Mouse (Mus musculus) myocyte (in vitro differentiated cells): ENCODE data around the gene Pald1. TPM values are rescaled to one million over a fixed set of nuclear protein-coding genes. Genes with fewer than 3 reads are reported as not detected.

ENCODE experiments used
- H3K27me3 ChIP-seq: one replicate; pipeline ENCODE4 v1.6.1; 2011; ENCODE audit not compliant: control insufficient read depth, insufficient read depth, insufficient read length
- H3K36me3 ChIP-seq: one replicate; pipeline ENCODE4 v1.6.1; 2011; ENCODE audit not compliant: control insufficient read depth, insufficient read depth
- H3K4me2 ChIP-seq: one replicate; pipeline ENCODE4 v1.6.1; 2011; ENCODE audit warnings: low read depth, control low read depth
- H3K4me3 ChIP-seq: one replicate; pipeline ENCODE4 v1.5.1; 2011; ENCODE audit warnings: mild to moderate bottlenecking, control low read depth, moderate library complexity
- H3K79me2 ChIP-seq: one replicate; pipeline ENCODE4 v1.6.1; 2011; ENCODE audit not compliant: control insufficient read depth, insufficient read depth
- H3ac ChIP-seq: one replicate; pipeline ENCODE4 v1.6.1; 2011; ENCODE audit not compliant: control insufficient read depth, insufficient read length
- CEBPB ChIP-seq: IDR thresholded peaks from 2 replicates; pipeline ENCODE4 v1.6.1; 2011; ENCODE audit warnings: mild to moderate bottlenecking, moderate library complexity; ENCODE audit not compliant: poor library complexity, insufficient read depth, severe bottlenecking
- E2F4 ChIP-seq: IDR thresholded peaks from one replicate; pipeline ENCODE4 v1.6.1; 2011; ENCODE audit warnings: mild to moderate bottlenecking, control low read depth, moderate library complexity; ENCODE audit not compliant: insufficient read depth
- MAX ChIP-seq: IDR thresholded peaks from one replicate; pipeline ENCODE4 v1.6.1; 2011; ENCODE audit warnings: low read depth, mild to moderate bottlenecking, control low read depth
- MYOD1 ChIP-seq, 3 experiments: IDR thresholded peaks; one replicate each; pipeline ENCODE4 v1.6.1; 2011; ENCODE audit warnings: control low read depth in 2 of 3, low read depth in 2 of 3, mild to moderate bottlenecking in 2 of 3, moderate library complexity in 1 of 3; ENCODE audit not compliant: insufficient read length in 2 of 3, control insufficient read depth in 1 of 3
- MYOG ChIP-seq, 3 experiments: IDR thresholded peaks; one replicate each; pipeline ENCODE4 v1.6.1; 2011; ENCODE audit warnings: control low read depth in 2 of 3, low read depth in 2 of 3, mild to moderate bottlenecking in 2 of 3; ENCODE audit not compliant: insufficient read length in 2 of 3, control insufficient read depth in 1 of 3, insufficient read depth in 1 of 3
- POLR2A ChIP-seq: IDR thresholded peaks from one replicate; pipeline ENCODE4 v1.6.1; 2011; ENCODE audit warnings: low read depth, mild to moderate bottlenecking, control low read depth, moderate library complexity; ENCODE audit not compliant: insufficient read length
- POLR2AphosphoS2 ChIP-seq: IDR thresholded peaks from one replicate; pipeline ENCODE4 v1.6.1; 2011; ENCODE audit warnings: low read depth, control low read depth; ENCODE audit not compliant: insufficient read length
- REST ChIP-seq: IDR thresholded peaks from one replicate; pipeline ENCODE4 v1.6.1; 2011; ENCODE audit warnings: mild to moderate bottlenecking, control low read depth, moderate library complexity; ENCODE audit not compliant: insufficient read depth, insufficient read length
- SRF ChIP-seq: IDR thresholded peaks from one replicate; pipeline ENCODE4 v1.6.1; 2011; ENCODE audit warnings: low read depth; ENCODE audit not compliant: control insufficient read depth, insufficient read length
- TCF12 ChIP-seq: IDR thresholded peaks from one replicate; pipeline ENCODE4 v1.6.1; 2011; ENCODE audit warnings: mild to moderate bottlenecking, control low read depth; ENCODE audit not compliant: poor library complexity, insufficient read depth, severe bottlenecking
- TCF3 ChIP-seq: IDR thresholded peaks from one replicate; pipeline ENCODE4 v1.6.1; 2011; ENCODE audit warnings: low read depth, control low read depth; ENCODE audit not compliant: insufficient read length
- USF1 ChIP-seq: IDR thresholded peaks from one replicate; pipeline ENCODE4 v1.6.1; 2011; ENCODE audit warnings: low read depth, mild to moderate bottlenecking, control low read depth, moderate library complexity
- polyA plus RNA-seq: library from polyadenylated mRNA; unstranded; fragments of >200 nt; fragmentation: generic; extraction: Trizol; gene quantifications from one replicate; pipeline ENCODE4 v1.2.1, GENCODE M21; 2012; ENCODE audit warnings: missing spikeins

Pald1 gene
- polyA plus RNA-seq, 1 experiment, result 14.0 TPM

- no peaks in the 10 kb centered on the region for H3K27me3 ChIP-seq
- no peak overlapping the region for H3ac ChIP-seq
- no peak overlapping the region for H3K4me2 ChIP-seq
- no peak overlapping the region for H3K4me3 ChIP-seq
- H3K36me3 ChIP-seq, result peaks cover 4% of the 10 kb centered on the region
- TF ChIP-seq SRF (no peak), REST (no peak), MAX (no peak), TCF3 (no peak), CEBPB (no peak), POLR2A (no peak), MYOG (IDR thresholded peaks at IDR 0.05; ENCODE audit: control insufficient read depth in 1 of 3, insufficient read depth in 1 of 3, insufficient read length in 2 of 3, low read depth in 2 of 3) (no peak), MYOD1 (IDR thresholded peaks at IDR 0.05; ENCODE audit: control insufficient read depth in 1 of 3, insufficient read length in 2 of 3, low read depth in 2 of 3) (no peak), POLR2AphosphoS2 (no peak), TCF12 (no peak), USF1 (no peak), E2F4 (no peak)
- H3K79me2 ChIP-seq, result no peaks in the 10 kb centered on the region
Observed at GRCm38 (mm10) chr10:61340247-61340646, 43.1 kb downstream of the Pald1 start.

GRCm38 (mm10) chr10:61339216-61339615 is 44.1 kb downstream of the Pald1 start:
- TF ChIP-seq E2F4, result no peak
- no peak for TF ChIP-seq MYOD1 (IDR thresholded peaks at IDR 0.05; ENCODE audit: control insufficient read depth in 1 of 3, insufficient read length in 2 of 3, low read depth in 2 of 3)
- no peak for TF ChIP-seq MAX
- no peak for TF ChIP-seq REST
- no peak for TF ChIP-seq USF1
- no peak for TF ChIP-seq CEBPB
- no peak for TF ChIP-seq TCF12
- no peak for TF ChIP-seq TCF3
- TF ChIP-seq MYOG (IDR thresholded peaks at IDR 0.05; ENCODE audit: control insufficient read depth in 1 of 3, insufficient read depth in 1 of 3, insufficient read length in 2 of 3, low read depth in 2 of 3), result no peak
- no peak for TF ChIP-seq POLR2AphosphoS2
- TF ChIP-seq POLR2A, result no peak
- TF ChIP-seq SRF, result no peak
- H3K36me3 ChIP-seq, result peaks cover 4% of the 10 kb centered on the region
- H3K4me3 ChIP-seq, result no peak overlapping the region
- no peaks in the 10 kb centered on the region for H3K79me2 ChIP-seq
- no peak overlapping the region for H3K4me2 ChIP-seq
- no peaks in the 10 kb centered on the region for H3K27me3 ChIP-seq
- H3ac ChIP-seq, result no peak overlapping the region

GRCm38 (mm10) chr10:61337665-61338064 is 45.7 kb downstream of the Pald1 start:
- H3K4me2 ChIP-seq, result no peak overlapping the region
- H3ac ChIP-seq, result no peak overlapping the region
- TF ChIP-seq MYOD1 (IDR thresholded peaks at IDR 0.05; ENCODE audit: control insufficient read depth in 1 of 3, insufficient read length in 2 of 3, low read depth in 2 of 3) (peak in 1 of 3 experiments; percentile 19), E2F4 (no peak)
- H3K4me3 ChIP-seq, result no peak overlapping the region
- no peaks in the 10 kb centered on the region for H3K27me3 ChIP-seq
- H3K36me3 ChIP-seq, result peaks cover 4% of the 10 kb centered on the region
- H3K79me2 ChIP-seq, result no peaks in the 10 kb centered on the region

GRCm38 (mm10) chr10:61336592-61336991 is 46.7 kb downstream of the Pald1 start:
- Histone ChIP-seq H3K4me2 (no peak overlapping the region), H3ac (no peak overlapping the region), H3K27me3 (no peaks in the 10 kb centered on the region), H3K36me3 (peaks cover 4% of the 10 kb centered on the region), H3K4me3 (no peak overlapping the region), H3K79me2 (no peaks in the 10 kb centered on the region)
- no peak for TF ChIP-seq REST
- TF ChIP-seq CEBPB, result no peak
- no peak for TF ChIP-seq TCF12
- TF ChIP-seq MAX, result no peak
- no peak for TF ChIP-seq USF1
- TF ChIP-seq MYOG (IDR thresholded peaks at IDR 0.05; ENCODE audit: control insufficient read depth in 1 of 3, insufficient read depth in 1 of 3, insufficient read length in 2 of 3, low read depth in 2 of 3), result no peak
- TF ChIP-seq TCF3, result no peak
- no peak for TF ChIP-seq POLR2AphosphoS2
- no peak for TF ChIP-seq POLR2A
- no peak for TF ChIP-seq MYOD1 (IDR thresholded peaks at IDR 0.05; ENCODE audit: control insufficient read depth in 1 of 3, insufficient read length in 2 of 3, low read depth in 2 of 3)
- no peak for TF ChIP-seq E2F4
- no peak for TF ChIP-seq SRF

- peaks cover 4% of the 10 kb centered on the region for H3K36me3 ChIP-seq
Observed at GRCm38 (mm10) chr10:61336137-61336536, 47.2 kb downstream of the Pald1 start.

More at GRCm38 (mm10) chr10:61336137-61336536, 47.2 kb downstream of the Pald1 start:
- Histone ChIP-seq H3K79me2 (no peaks in the 10 kb centered on the region), H3K4me2 (no peak overlapping the region), H3K27me3 (no peaks in the 10 kb centered on the region), H3K4me3 (no peak overlapping the region), H3ac (no peak overlapping the region)
- TF ChIP-seq TCF12, result no peak
- TF ChIP-seq E2F4, result no peak
- no peak for TF ChIP-seq TCF3
- no peak for TF ChIP-seq SRF
